ENCODE assay signal across 8 mouse cellular contexts in genomic region chr5:130078834-130079156, GRCm38 (mm10). TPM values are rescaled to one million over a fixed set of nuclear protein-coding genes. Genes with fewer than 3 reads are reported as not detected.
DNase-seq lines count a peak whose midpoint lies in the region; ATAC-seq lines count a peak whose summit lies in the region.

No protein-coding gene starts in this region.

- peak overlapping the region; percentile 49 for H3K4me2 ChIP-seq in neural tube, embryonic 11.5 days (ENCODE audit: low read depth)
- peak overlapping the region; percentile 68 for H3K4me2 ChIP-seq in forebrain, embryonic 12.5 days
- H3K4me2 ChIP-seq in limb, embryonic 12.5 days = peak overlapping the region; percentile 79
- peak overlapping the region; percentile 62 for H3K4me2 ChIP-seq in stomach, embryonic 14.5 days (replicated peaks; ENCODE audit: low read depth, low read length)

- H3K27ac ChIP-seq in neural tube, embryonic 11.5 days (ENCODE audit: low read depth, low read length) = no peak overlapping the region
- peak overlapping the region; percentile 43; the same call in 1 of the 2 replicates for H3K27ac ChIP-seq in forebrain, embryonic 12.5 days
- peak overlapping the region; percentile 85 for H3K27ac ChIP-seq in limb, embryonic 12.5 days
- H3K27ac ChIP-seq in stomach, embryonic 14.5 days (ENCODE audit: low read length) = no peak overlapping the region

- no peaks in the 10 kb centered on the region for H3K27me3 ChIP-seq in neural tube, embryonic 11.5 days (ENCODE audit: control insufficient read depth, insufficient read depth, low read length)
- H3K27me3 ChIP-seq in forebrain, embryonic 12.5 days = no peaks in the 10 kb centered on the region
- H3K27me3 ChIP-seq in limb, embryonic 12.5 days = no peaks in the 10 kb centered on the region
- no peaks in the 10 kb centered on the region for H3K27me3 ChIP-seq in stomach, embryonic 14.5 days (ENCODE audit: control insufficient read depth, insufficient read depth, low read length)

- no peaks in the 10 kb centered on the region; the same call in 1 of the 2 replicates for H3K36me3 ChIP-seq in neural tube, embryonic 11.5 days (ENCODE audit: control insufficient read depth, insufficient read depth, low read length)
- H3K36me3 ChIP-seq in forebrain, embryonic 12.5 days (replicated peaks) = peaks cover 11% of the 10 kb centered on the region
- peaks cover 20% of the 10 kb centered on the region for H3K36me3 ChIP-seq in limb, embryonic 12.5 days
- H3K36me3 ChIP-seq in stomach, embryonic 14.5 days (ENCODE audit: control insufficient read depth, insufficient read depth, low read length) = peaks cover 4% of the 10 kb centered on the region; the same call in 1 of the 2 replicates

- peak overlapping the region; percentile 65 for H3K4me3 ChIP-seq in neural tube, embryonic 11.5 days (ENCODE audit: low read depth, low read length)
- peak overlapping the region; percentile 78 for H3K4me3 ChIP-seq in forebrain, embryonic 12.5 days (replicated peaks)
- H3K4me3 ChIP-seq in limb, embryonic 12.5 days (replicated peaks) = peak overlapping the region; percentile 77
- H3K4me3 ChIP-seq in stomach, embryonic 14.5 days (ENCODE audit: low read depth, low read length) = peak overlapping the region; percentile 55; the same call in 1 of the 2 replicates

- H3K4me1 ChIP-seq in neural tube, embryonic 11.5 days (ENCODE audit: control insufficient read depth, insufficient read depth, low read length) = 0 out of 2 replicates have a peak, but pooled peaks cover 2% of the 10 kb centered on the region
- H3K4me1 ChIP-seq in forebrain, embryonic 12.5 days = peaks cover 9% of the 10 kb centered on the region; the same call in 1 of the 2 replicates
- peaks cover 10% of the 10 kb centered on the region for H3K4me1 ChIP-seq in limb, embryonic 12.5 days (replicated peaks)
- 0 out of 2 replicates have a peak, but pooled peaks cover 2% of the 10 kb centered on the region for H3K4me1 ChIP-seq in stomach, embryonic 14.5 days (ENCODE audit: control insufficient read depth, insufficient read depth, low read length)

- H3K9ac ChIP-seq in neural tube, embryonic 11.5 days (ENCODE audit: low read length) = no peak overlapping the region; the same call in 1 of the 2 replicates
- peak overlapping the region; percentile 36 for H3K9ac ChIP-seq in forebrain, embryonic 12.5 days
- peak overlapping the region; percentile 94 for H3K9ac ChIP-seq in limb, embryonic 12.5 days (replicated peaks)
- H3K9ac ChIP-seq in stomach, embryonic 14.5 days (replicated peaks; ENCODE audit: low read depth, low read length) = 0 out of 2 replicates have a peak overlapping the region, but pooled peaks have one; percentile 78

- no peak for DNase-seq in neural tube, embryonic 11.5 days (ENCODE audit: low spot score)
- DNase-seq in neural tube, embryonic 10.5 days (ENCODE audit: extremely low spot score, low spot score) = no peak
- no peak for DNase-seq in cerebellum, adult 11-12 months
- no peak for DNase-seq in right cerebral cortex, postnatal 36 days (ENCODE audit: low spot score in 2 of 2)
- no peak for DNase-seq in layer of hippocampus, adult 18-20 months (ENCODE audit: low spot score in 2 of 2)

- ATAC-seq in neural tube, embryonic 11.5 days (ENCODE audit: insufficient read depth, low FRiP score, low TSS enrichment) = no peak; the same call in 1 of the 2 replicates
- ATAC-seq in forebrain, embryonic 12.5 days (ENCODE audit: low FRiP score) = peak; percentile 45
- 0 out of 2 replicates have a peak, but pooled peaks have one; percentile 30 for ATAC-seq in limb, embryonic 12.5 days (ENCODE audit: insufficient number of reproducible peaks, insufficient read depth, low FRiP score, low TSS enrichment, low read depth)
- ATAC-seq in stomach, embryonic 14.5 days (ENCODE audit: insufficient number of reproducible peaks, insufficient read depth, low FRiP score, low read depth) = no peak

- H3K9me3 ChIP-seq in neural tube, embryonic 11.5 days (ENCODE audit: control insufficient read depth, low read length) = 0 out of 2 replicates have a peak, but pooled peaks cover 4% of the 10 kb centered on the region
- H3K9me3 ChIP-seq in forebrain, embryonic 12.5 days = no peaks in the 10 kb centered on the region
- H3K9me3 ChIP-seq in limb, embryonic 12.5 days = 0 out of 2 replicates have a peak, but pooled peaks cover 4% of the 10 kb centered on the region
- H3K9me3 ChIP-seq in stomach, embryonic 14.5 days (ENCODE audit: control insufficient read depth, low read depth, low read length) = 0 out of 2 replicates have a peak, but pooled peaks cover 4% of the 10 kb centered on the region

- WGBS in neural tube, embryonic 11.5 days = 50% methylated on average over 6 of the region's 6 CpGs
- 47% methylated on average over 6 of the region's 6 CpGs for WGBS in forebrain, embryonic 12.5 days
- 51% methylated on average over 6 of the region's 6 CpGs for WGBS in limb, embryonic 12.5 days
- WGBS in stomach, embryonic 14.5 days = 41% methylated on average over 6 of the region's 6 CpGs

RNA-seq across cellular contexts. Expression of gene Tpst1, which starts 5.7 kb away (rescaled TPM):
- polyA plus RNA-seq in neural tube, embryonic 11.5 days (2014; fragmentation: Nextera tagmentation; extraction: Ambion mirVana) = 57.0 and 63.1 TPM in 2 replicates
- 55.1 and 56.5 TPM in 2 replicates for polyA plus RNA-seq in forebrain, embryonic 12.5 days (2016; fragmentation: Nextera tagmentation; extraction: Ambion mirVana)
- polyA plus RNA-seq in limb, embryonic 12.5 days (2016; fragmentation: Nextera tagmentation; extraction: Ambion mirVana) = 83.5 and 85.3 TPM in 2 replicates
- polyA plus RNA-seq in stomach, embryonic 14.5 days (2014; fragmentation: Nextera tagmentation; extraction: Ambion mirVana) = 82.7 and 87.3 TPM in 2 replicates
- 10 to 100 TPM; 47.8 to 48.9 TPM for total RNA-seq in layer of hippocampus, adult 18-20 months (2021)

RNA-seq across cellular contexts. Expression of gene Crcp, which starts 49.7 kb away (rescaled TPM):
- polyA plus RNA-seq in neural tube, embryonic 11.5 days (2014; fragmentation: Nextera tagmentation; extraction: Ambion mirVana) = 38.6 and 43.2 TPM in 2 replicates
- 54.0 and 55.8 TPM in 2 replicates for polyA plus RNA-seq in forebrain, embryonic 12.5 days (2016; fragmentation: Nextera tagmentation; extraction: Ambion mirVana)
- polyA plus RNA-seq in limb, embryonic 12.5 days (2016; fragmentation: Nextera tagmentation; extraction: Ambion mirVana) = 39.6 and 46.0 TPM in 2 replicates
- 20.0 and 24.2 TPM in 2 replicates for polyA plus RNA-seq in stomach, embryonic 14.5 days (2014; fragmentation: Nextera tagmentation; extraction: Ambion mirVana)
- total RNA-seq in layer of hippocampus, adult 18-20 months (2021) = 10 to 100 TPM; 37.0 to 39.3 TPM

RNA-seq across cellular contexts. Expression of gene Asl, which starts 49.7 kb away (rescaled TPM):
- 30.8 and 32.2 TPM in 2 replicates for polyA plus RNA-seq in neural tube, embryonic 11.5 days (2014; fragmentation: Nextera tagmentation; extraction: Ambion mirVana)
- 20.9 and 23.5 TPM in 2 replicates for polyA plus RNA-seq in forebrain, embryonic 12.5 days (2016; fragmentation: Nextera tagmentation; extraction: Ambion mirVana)
- polyA plus RNA-seq in limb, embryonic 12.5 days (2016; fragmentation: Nextera tagmentation; extraction: Ambion mirVana) = 29.5 and 29.6 TPM in 2 replicates
- 35.1 TPM in 2 replicates for polyA plus RNA-seq in stomach, embryonic 14.5 days (2014; fragmentation: Nextera tagmentation; extraction: Ambion mirVana)
- 10 to 100 TPM; 22.6 to 25.4 TPM for total RNA-seq in layer of hippocampus, adult 18-20 months (2021)

Comparison
In these comparisons a context has a peak if more than half of its experiments do, and no peak if none do; other contexts are left out.
1. ATAC-seq: peak in forebrain, embryonic 12.5 days (single experiment) and limb, embryonic 12.5 days (single experiment); none in neural tube, embryonic 11.5 days (single experiment) and stomach, embryonic 14.5 days (single experiment).
2. H3K27ac ChIP-seq: peak in forebrain, embryonic 12.5 days (single experiment) and limb, embryonic 12.5 days (single experiment); none in neural tube, embryonic 11.5 days (single experiment) and stomach, embryonic 14.5 days (single experiment).
3. Peak in every context shown above with its lines, with median percentiles within 50 percentile points of each other: H3K4me2 ChIP-seq and H3K4me3 ChIP-seq.